Mouse (Mus musculus) monocyte, adult 2 months (primary cell): ENCODE measurements at regions not wholly inside any gene's neighbourhood (a gene's known extent, or its start where the extent isn't known, plus 50 kb on each side); places are given as distances from the start of the nearest gene placed in this dataset.

Source experiments
- DNase-seq, 2 experiments: peaks; one replicate each; pipeline ENCODE4 v3.0.0; 2022; ENCODE audit warnings: low spot score in 2 of 2, low read depth in 1 of 2

GRCm38 (mm10) chr19:53444646-53445045 lies 54.3 kb upstream of the Smndc1 start:
- no peak for DNase-seq

GRCm38 (mm10) chr19:53442756-53443654 lies 52.6 kb upstream of the Smndc1 start:
- DNase-seq = no peak

- DNase-seq = no peak
Observed at GRCm38 (mm10) chr19:53442132-53442610, 51.8 kb upstream of the Smndc1 start.

- DNase-seq = no peak
Observed at GRCm38 (mm10) chr19:53441449-53442131, 51.2 kb upstream of the Smndc1 start.

GRCm38 (mm10) chr19:53440327-53441055 lies 50.1 kb upstream of the Smndc1 start:
- DNase-seq = no peak
